Mouse (Mus musculus): ENCODE results near the gene Mov10.

- TF ChIP-seq POLR2A (IDR thresholded peaks at IDR 0.05; ENCODE audit: low read depth, low read length) (no peak), CTCF (IDR thresholded peaks at IDR 0.05; ENCODE audit: extremely low read depth, insufficient read length, insufficient replicate concordance, low read depth, low read length) (no peak)
Measured at GRCm38 (mm10) chr3:104854465-104854864, 36.1 kb upstream of the Mov10 start.
